Mouse (Mus musculus): ENCODE results near the gene Itih1. TPM values are rescaled to one million over a fixed set of nuclear protein-coding genes. Genes with fewer than 3 reads are reported as not detected.
A peak's percentile ranks its signal among the peaks of the same experiment; 100 is the strongest.

The Itih1 gene
- polyA plus RNA-seq, 1 experiment from 2014 or later: 0.10 TPM

GRCm38 (mm10) chr14:30904307-30904706 lies 38.8 kb downstream of the Itih1 start:
- Histone ChIP-seq H3K9ac (no peak overlapping the region), H3K27me3 (replicated peaks) (no peaks in the 10 kb centered on the region), H3K4me3 (no peak overlapping the region), H3K9me3 (replicated peaks) (peaks cover 6% of the 10 kb centered on the region; the same call in 1 of the 2 replicates), H3K36me3 (no peaks in the 10 kb centered on the region), H3K27ac (ENCODE audit: poor library complexity, severe bottlenecking) (no peak overlapping the region), H3K4me1 (replicated peaks) (no peaks in the 10 kb centered on the region), H3K4me2 (no peak overlapping the region)
- no peak for ATAC-seq (ENCODE audit: insufficient number of reproducible peaks, low FRiP score)
- 75% methylated on average over 8 of the region's 8 CpGs for WGBS

DNA sequence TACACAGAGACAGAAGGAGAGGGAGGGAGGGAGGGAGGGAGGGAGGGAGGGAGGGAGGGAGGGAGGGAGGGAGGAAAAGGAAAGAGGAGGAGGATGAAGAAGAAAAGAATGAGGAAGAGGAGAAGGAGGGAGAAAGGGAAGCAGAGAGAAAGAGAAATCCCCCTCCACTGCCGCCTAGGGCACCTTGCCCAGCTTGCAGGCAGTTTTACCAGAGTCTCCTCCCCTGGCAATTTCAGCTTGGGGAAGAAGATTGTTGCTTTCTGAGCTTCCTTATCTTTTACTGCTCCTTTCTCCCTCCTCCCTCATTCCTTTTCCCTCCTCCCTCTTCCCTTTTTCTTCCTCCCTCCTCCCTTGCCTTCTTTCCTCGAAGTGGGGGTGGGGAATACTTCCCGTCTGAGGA lies 40.1 kb downstream of the Itih1 start:
- Histone ChIP-seq H3K36me3 (no peaks in the 10 kb centered on the region), H3K27me3 (replicated peaks) (no peaks in the 10 kb centered on the region), H3K4me3 (no peak overlapping the region), H3K9me3 (replicated peaks) (peaks cover 7% of the 10 kb centered on the region; the same call in 1 of the 2 replicates), H3K27ac (ENCODE audit: poor library complexity, severe bottlenecking) (no peak overlapping the region), H3K9ac (no peak overlapping the region), H3K4me1 (replicated peaks) (no peaks in the 10 kb centered on the region), H3K4me2 (no peak overlapping the region)
- ATAC-seq (ENCODE audit: insufficient number of reproducible peaks, low FRiP score): no peak
- 65% methylated on average over 3 of the region's 3 CpGs for WGBS

DNA sequence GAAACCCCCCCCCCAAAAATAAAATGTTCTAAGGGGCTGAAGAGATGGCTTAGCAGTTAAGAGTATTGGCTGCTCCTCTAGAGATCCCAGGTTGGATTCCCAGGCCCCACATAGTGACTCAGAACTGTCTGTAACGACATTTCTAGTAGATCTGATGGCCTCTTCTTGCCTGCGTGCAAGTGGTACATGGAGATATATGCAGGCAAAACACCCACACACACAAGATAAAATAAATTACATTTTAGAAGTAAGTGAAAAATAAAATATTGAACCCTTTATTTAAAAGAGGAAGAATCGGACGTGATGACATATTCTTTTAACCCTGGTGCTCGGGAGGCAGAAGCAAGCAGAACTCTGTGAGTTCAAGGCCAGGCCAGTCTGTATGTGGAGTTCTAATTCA lies 40.5 kb downstream of the Itih1 start:
- H3K27me3 ChIP-seq (replicated peaks): no peaks in the 10 kb centered on the region
- H3K36me3 ChIP-seq: no peaks in the 10 kb centered on the region
- peaks cover 7% of the 10 kb centered on the region; the same call in 1 of the 2 replicates for H3K9me3 ChIP-seq (replicated peaks)
- H3K4me2 ChIP-seq: no peak overlapping the region
- H3K9ac ChIP-seq: no peak overlapping the region
- 78% methylated on average over 5 of the region's 5 CpGs for WGBS
- H3K4me1 ChIP-seq (replicated peaks): no peaks in the 10 kb centered on the region
- H3K4me3 ChIP-seq: no peak overlapping the region
- ATAC-seq (ENCODE audit: insufficient number of reproducible peaks, low FRiP score): no peak
- no peak overlapping the region for H3K27ac ChIP-seq (ENCODE audit: poor library complexity, severe bottlenecking)

- H3K27me3 ChIP-seq (replicated peaks): no peaks in the 10 kb centered on the region
- no peak overlapping the region for H3K4me3 ChIP-seq
- H3K27ac ChIP-seq (ENCODE audit: poor library complexity, severe bottlenecking): no peak overlapping the region
- no peak for ATAC-seq (ENCODE audit: insufficient number of reproducible peaks, low FRiP score)
- H3K36me3 ChIP-seq: no peaks in the 10 kb centered on the region
- no peak overlapping the region for H3K9ac ChIP-seq
- WGBS: 56% methylated on average over 3 of the region's 3 CpGs
- H3K9me3 ChIP-seq (replicated peaks): peaks cover 7% of the 10 kb centered on the region; the same call in 1 of the 2 replicates
- no peak overlapping the region for H3K4me2 ChIP-seq
- H3K4me1 ChIP-seq (replicated peaks): no peaks in the 10 kb centered on the region
Observed at GRCm38 (mm10) chr14:30899972-30900371, 43.1 kb downstream of the Itih1 start.

DNA sequence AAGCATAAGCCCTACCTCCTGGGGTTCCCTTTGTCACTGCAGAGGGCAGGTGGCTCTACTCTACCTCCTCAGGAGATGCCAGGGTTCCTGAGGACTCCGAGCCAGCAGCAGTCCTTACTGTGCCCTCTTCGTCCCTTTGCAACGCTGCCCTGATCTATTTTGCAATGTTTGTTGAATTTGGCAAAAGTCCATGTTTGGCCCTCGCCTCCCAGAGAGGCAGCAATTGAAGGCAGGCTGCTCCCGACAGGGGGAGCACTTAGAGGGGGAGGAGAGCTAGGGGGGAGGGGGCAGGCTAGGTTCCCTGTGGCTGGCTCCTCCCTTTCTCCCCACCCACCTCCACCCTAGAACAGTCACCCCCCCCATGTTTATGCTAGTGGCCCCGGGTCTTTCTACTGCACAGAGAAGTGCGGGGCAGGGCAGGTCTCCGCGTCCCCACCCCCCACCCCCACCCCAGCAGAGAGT lies 54.8 kb downstream of the Itih1 start:
- WGBS: 19% methylated on average over 9 of the region's 9 CpGs

GRCm38 (mm10) chr14:30886204-30886603 lies 56.9 kb downstream of the Itih1 start, which contains the start of gene Itih4:
Gene Itih4 (plus strand): TSS chr14:30886476.
- H3K4me1 ChIP-seq (replicated peaks): peaks cover 7% of the 10 kb centered on the region
- no peak for ATAC-seq (ENCODE audit: insufficient number of reproducible peaks, low FRiP score)
- no peak within 1 kb of the TSS for H3K4me3 ChIP-seq
- H3K27me3 ChIP-seq (replicated peaks): no peaks in the 10 kb centered on the region
- no peak within 1 kb of the TSS for H3K27ac ChIP-seq (ENCODE audit: poor library complexity, severe bottlenecking)
- no peaks in the 10 kb centered on the region for H3K9me3 ChIP-seq (replicated peaks)
- 73% methylated on average over 3 of the region's 3 CpGs for WGBS
- H3K4me2 ChIP-seq: no peak within 1 kb of the TSS
- no peak within 1 kb of the TSS for H3K9ac ChIP-seq
- no peaks in the 10 kb centered on the region for H3K36me3 ChIP-seq

More for the DNA sequence above, 54.8 kb downstream of the Itih1 start:
- Histone ChIP-seq H3K27ac (ENCODE audit: poor library complexity, severe bottlenecking) (no peak overlapping the region), H3K36me3 (no peaks in the 10 kb centered on the region), H3K4me3 (no peak overlapping the region), H3K4me1 (replicated peaks) (peaks cover 7% of the 10 kb centered on the region), H3K9me3 (replicated peaks) (no peaks in the 10 kb centered on the region), H3K4me2 (peak overlapping the region; percentile 33), H3K27me3 (replicated peaks) (no peaks in the 10 kb centered on the region), H3K9ac (no peak overlapping the region)
- peak; percentile 60; the same call in 1 of the 2 replicates for ATAC-seq (ENCODE audit: insufficient number of reproducible peaks, low FRiP score)

GRCm38 (mm10) chr14:30885298-30885697 lies 57.8 kb downstream of the Itih1 start:
- Histone ChIP-seq H3K27me3 (replicated peaks) (no peaks in the 10 kb centered on the region), H3K4me2 (no peak overlapping the region), H3K36me3 (no peaks in the 10 kb centered on the region), H3K27ac (ENCODE audit: poor library complexity, severe bottlenecking) (no peak overlapping the region), H3K9me3 (replicated peaks) (no peaks in the 10 kb centered on the region), H3K4me3 (no peak overlapping the region), H3K9ac (no peak overlapping the region), H3K4me1 (replicated peaks) (peaks cover 8% of the 10 kb centered on the region)
- ATAC-seq (ENCODE audit: insufficient number of reproducible peaks, low FRiP score): no peak
- WGBS: 6% methylated on average over 3 of the region's 3 CpGs

DNA sequence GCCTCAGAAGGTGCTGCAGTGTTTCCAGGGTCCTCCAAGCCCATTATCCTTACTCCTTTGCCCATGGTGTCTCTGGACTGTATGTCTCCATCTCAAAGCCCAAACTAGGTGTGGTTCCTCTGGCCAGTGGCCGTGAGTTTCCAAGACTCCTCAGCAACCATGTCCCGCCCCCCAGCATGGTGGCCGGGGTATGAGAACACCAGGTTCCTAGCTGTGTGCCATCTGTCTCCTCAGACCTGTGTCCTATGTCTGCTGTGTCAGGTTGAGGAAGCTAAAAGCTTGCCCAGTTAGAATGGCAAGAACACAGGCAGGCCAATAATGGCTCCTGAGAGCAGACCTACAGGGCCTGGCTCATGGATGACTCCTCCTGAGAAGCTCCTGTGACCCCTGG lies 61.4 kb downstream of the Itih1 start:
- 74% methylated on average over 3 of the region's 3 CpGs for WGBS
- ATAC-seq (ENCODE audit: insufficient number of reproducible peaks, low FRiP score): no peak
- no peak overlapping the region for H3K4me3 ChIP-seq
- H3K27ac ChIP-seq (ENCODE audit: poor library complexity, severe bottlenecking): no peak overlapping the region
- no peak overlapping the region for H3K9ac ChIP-seq
- no peak overlapping the region for H3K4me2 ChIP-seq
- peaks cover 18% of the 10 kb centered on the region for H3K4me1 ChIP-seq (replicated peaks)
- H3K9me3 ChIP-seq (replicated peaks): no peaks in the 10 kb centered on the region
- no peaks in the 10 kb centered on the region for H3K36me3 ChIP-seq
- H3K27me3 ChIP-seq (replicated peaks): no peaks in the 10 kb centered on the region

DNA sequence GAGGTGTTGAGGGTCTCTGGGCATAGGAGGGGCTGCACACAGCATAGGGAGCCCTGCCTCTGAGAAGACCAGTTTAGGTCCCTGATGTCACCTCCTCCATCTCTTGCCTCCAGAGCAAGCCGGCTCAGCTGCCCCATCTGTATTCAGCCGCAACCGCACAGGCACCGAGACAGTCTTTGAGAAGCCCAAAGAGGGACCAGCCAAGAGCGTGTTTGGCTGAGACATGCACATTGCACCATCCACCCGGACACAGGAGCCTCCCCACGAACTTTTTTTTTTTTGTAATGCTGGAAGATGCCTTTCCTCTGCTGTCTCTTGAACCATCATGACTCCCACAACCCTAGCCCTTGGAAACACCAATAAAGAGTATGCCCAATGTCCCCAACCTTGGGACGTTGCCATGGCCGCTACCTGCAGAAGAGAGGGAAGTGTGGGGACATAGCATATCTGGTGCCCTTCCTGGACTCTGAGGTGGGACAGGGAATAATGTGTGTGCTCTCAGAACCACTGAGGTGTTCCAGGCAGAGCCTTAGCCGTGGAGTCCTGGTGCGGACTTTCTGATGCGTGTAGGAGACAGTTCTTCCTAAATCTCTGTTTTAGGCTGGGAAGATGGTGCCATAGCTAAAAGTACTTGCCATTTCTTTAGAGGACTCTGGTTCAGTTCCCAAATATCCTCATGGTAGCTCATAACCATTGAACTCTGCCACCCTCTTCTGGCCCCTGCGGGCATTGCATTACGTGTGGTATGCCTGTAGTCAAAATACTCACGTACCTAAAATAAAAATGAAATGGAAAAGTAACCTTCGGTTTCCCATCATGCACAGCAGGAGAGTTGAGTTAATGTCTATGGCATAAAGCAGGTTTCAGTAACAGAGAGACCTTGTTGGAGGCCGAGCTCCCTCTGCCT lies 62.0 kb downstream of the Itih1 start:
- H3K4me1 ChIP-seq (replicated peaks): peaks cover 23% of the 10 kb centered on the region
- H3K27ac ChIP-seq (ENCODE audit: poor library complexity, severe bottlenecking): no peak overlapping the region
- no peaks in the 10 kb centered on the region for H3K9me3 ChIP-seq (replicated peaks)
- H3K9ac ChIP-seq: no peak overlapping the region
- H3K27me3 ChIP-seq (replicated peaks): no peaks in the 10 kb centered on the region
- no peak overlapping the region for H3K4me3 ChIP-seq
- H3K4me2 ChIP-seq: no peak overlapping the region
- WGBS: 78% methylated on average over 17 of the region's 17 CpGs
- no peak for ATAC-seq (ENCODE audit: insufficient number of reproducible peaks, low FRiP score)
- H3K36me3 ChIP-seq: peaks cover 5% of the 10 kb centered on the region; the same call in 1 of the 2 replicates

DNA sequence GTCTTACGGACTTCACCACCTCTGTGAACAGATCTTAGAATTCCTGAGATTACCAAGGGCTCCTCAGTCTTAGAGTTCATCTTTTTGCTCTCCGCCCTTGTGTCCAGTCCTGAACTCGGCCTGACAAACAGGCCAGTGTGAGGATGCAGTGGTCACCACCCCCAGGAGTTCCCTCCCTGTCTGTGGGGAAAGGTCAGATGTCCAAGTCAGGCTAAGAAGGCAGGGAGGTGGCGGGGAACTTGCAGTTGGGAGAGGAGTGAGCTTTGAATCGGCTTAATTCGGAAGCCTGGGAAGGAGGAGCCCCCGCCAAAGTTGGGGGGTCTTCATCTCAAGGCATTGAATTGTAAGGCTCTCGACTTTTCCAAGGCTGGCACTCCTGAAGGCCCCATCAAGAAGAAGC lies 62.8 kb downstream of the Itih1 start:
- Histone ChIP-seq H3K27ac (ENCODE audit: poor library complexity, severe bottlenecking) (no peak overlapping the region), H3K27me3 (replicated peaks) (no peaks in the 10 kb centered on the region), H3K9ac (no peak overlapping the region), H3K9me3 (replicated peaks) (no peaks in the 10 kb centered on the region), H3K4me3 (no peak overlapping the region), H3K4me2 (0 out of 2 replicates have a peak overlapping the region, but pooled peaks have one; percentile 3), H3K4me1 (replicated peaks) (peaks cover 32% of the 10 kb centered on the region), H3K36me3 (peaks cover 12% of the 10 kb centered on the region)
- no peak for ATAC-seq (ENCODE audit: insufficient number of reproducible peaks, low FRiP score)
- 75% methylated on average over 8 of the region's 8 CpGs for WGBS

DNA sequence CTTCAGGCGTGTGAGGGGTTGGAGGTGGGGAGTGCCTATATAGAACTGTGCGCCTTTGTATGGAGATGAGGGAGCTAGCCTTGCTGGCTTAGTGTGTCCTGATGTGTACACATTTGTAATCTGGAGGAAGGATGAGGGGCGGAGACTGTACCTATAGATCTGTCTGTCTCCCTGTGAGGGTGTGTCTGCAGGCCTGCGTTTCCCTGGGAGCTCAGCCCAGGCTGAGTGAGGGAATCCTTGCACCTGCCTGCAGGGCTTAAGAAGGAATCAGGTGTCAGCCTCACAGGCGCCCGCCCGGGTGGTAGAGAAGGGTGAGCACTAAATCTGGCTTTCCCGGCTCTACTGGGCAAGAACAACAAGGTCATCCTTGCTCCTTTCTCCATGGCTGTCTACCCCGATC lies 63.3 kb downstream of the Itih1 start:
- Histone ChIP-seq H3K4me3 (no peak overlapping the region), H3K9ac (no peak overlapping the region), H3K4me1 (replicated peaks) (peaks cover 32% of the 10 kb centered on the region), H3K9me3 (replicated peaks) (no peaks in the 10 kb centered on the region), H3K27ac (ENCODE audit: poor library complexity, severe bottlenecking) (peak overlapping the region; percentile 53), H3K27me3 (replicated peaks) (no peaks in the 10 kb centered on the region), H3K4me2 (0 out of 2 replicates have a peak overlapping the region, but pooled peaks have one; percentile 3), H3K36me3 (peaks cover 14% of the 10 kb centered on the region)
- no peak for ATAC-seq (ENCODE audit: insufficient number of reproducible peaks, low FRiP score)
- 55% methylated on average over 9 of the region's 9 CpGs for WGBS
